Mouse (Mus musculus): ENCODE results near the gene Fbxl8. TPM values are rescaled to one million over a fixed set of nuclear protein-coding genes. Genes with fewer than 3 reads are reported as not detected.
A peak's percentile ranks its signal among the peaks of the same experiment; 100 is the strongest.

Gene Fbxl8
- polyA plus RNA-seq, 1 experiment from 2014 or later = 0.50 TPM

GRCm38 (mm10) chr8:105312891-105313481 lies 48.5 kb downstream of the Fbxl8 start:
- H3K27ac ChIP-seq (ENCODE audit: low read depth, low read length) = no peak overlapping the region
- H3K4me3 ChIP-seq (ENCODE audit: low read depth, low read length) = no peak overlapping the region
- 93% methylated on average over 8 of the region's 8 CpGs for WGBS
- ATAC-seq (no peak), DNase-seq (ENCODE audit: low spot score) (no peak)
- peaks cover 74% of the 10 kb centered on the region for H3K36me3 ChIP-seq (ENCODE audit: control insufficient read depth, insufficient read depth, low read length)
- no peaks in the 10 kb centered on the region for H3K27me3 ChIP-seq (replicated peaks; ENCODE audit: control insufficient read depth, insufficient read depth, low read length)
- H3K9ac ChIP-seq (ENCODE audit: low read length) = no peak overlapping the region
- H3K4me2 ChIP-seq (ENCODE audit: low read length) = no peak overlapping the region
- H3K4me1 ChIP-seq (ENCODE audit: control insufficient read depth, insufficient read depth, low read length) = no peaks in the 10 kb centered on the region
- no peaks in the 10 kb centered on the region for H3K9me3 ChIP-seq (replicated peaks; ENCODE audit: control insufficient read depth, low read length)

GRCm38 (mm10) chr8:105313622-105314402 lies 49.4 kb downstream of the Fbxl8 start:
- no peaks in the 10 kb centered on the region for H3K9me3 ChIP-seq (replicated peaks; ENCODE audit: control insufficient read depth, low read length)
- H3K4me2 ChIP-seq (ENCODE audit: low read length) = no peak overlapping the region
- DNase-seq (ENCODE audit: low spot score) (no peak), ATAC-seq (no peak)
- no peak overlapping the region for H3K27ac ChIP-seq (ENCODE audit: low read depth, low read length)
- WGBS = 87% methylated on average over 9 of the region's 9 CpGs
- H3K4me3 ChIP-seq (ENCODE audit: low read depth, low read length) = no peak overlapping the region
- no peak overlapping the region for H3K9ac ChIP-seq (ENCODE audit: low read length)
- peaks cover 72% of the 10 kb centered on the region for H3K36me3 ChIP-seq (ENCODE audit: control insufficient read depth, insufficient read depth, low read length)
- no peaks in the 10 kb centered on the region for H3K4me1 ChIP-seq (ENCODE audit: control insufficient read depth, insufficient read depth, low read length)
- H3K27me3 ChIP-seq (replicated peaks; ENCODE audit: control insufficient read depth, insufficient read depth, low read length) = no peaks in the 10 kb centered on the region

DNA sequence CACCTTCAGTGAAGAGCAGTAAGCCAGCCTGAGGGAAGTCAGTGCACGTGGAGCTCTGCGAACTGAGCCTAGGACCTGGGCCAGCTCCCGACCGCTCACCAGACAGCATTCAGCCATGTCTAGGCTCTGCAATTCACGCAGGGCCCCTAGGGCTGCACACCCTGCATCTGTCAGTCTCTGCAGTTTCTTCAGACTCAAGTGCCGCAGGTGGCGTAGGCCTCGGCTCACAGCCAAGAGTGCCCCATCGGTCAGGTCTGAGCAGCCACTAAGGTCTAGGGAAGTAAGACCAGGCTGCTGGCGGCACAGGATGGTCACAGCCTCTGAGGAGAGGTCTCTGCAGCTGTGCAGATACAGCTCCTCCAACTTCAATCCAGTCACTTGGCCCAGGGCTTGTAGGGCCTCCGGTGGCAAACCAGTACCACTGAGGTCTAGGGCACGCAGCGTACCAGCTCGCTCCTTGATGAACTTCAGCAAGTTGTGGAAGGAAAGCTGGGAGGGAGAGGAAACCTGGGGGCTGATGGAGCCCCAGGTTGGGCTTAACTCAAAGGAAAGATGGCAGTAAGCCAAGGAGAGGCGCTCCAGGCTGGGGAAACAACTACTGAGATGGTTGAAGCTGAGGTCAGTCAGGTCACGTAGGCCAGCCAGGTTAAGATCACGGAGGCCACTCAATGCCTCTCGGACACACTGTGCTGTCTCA lies 50.8 kb downstream of the Fbxl8 start:
- ATAC-seq (no peak), DNase-seq (ENCODE audit: low spot score) (no peak)

GRCm38 (mm10) chr8:105317941-105318340 lies 53.5 kb downstream of the Fbxl8 start:
- Histone ChIP-seq H3K27ac (ENCODE audit: low read depth, low read length) (no peak overlapping the region), H3K4me2 (ENCODE audit: low read length) (no peak overlapping the region), H3K36me3 (ENCODE audit: control insufficient read depth, insufficient read depth, low read length) (peaks cover 62% of the 10 kb centered on the region), H3K9ac (ENCODE audit: low read length) (no peak overlapping the region), H3K4me3 (ENCODE audit: low read depth, low read length) (no peak overlapping the region), H3K4me1 (ENCODE audit: control insufficient read depth, insufficient read depth, low read length) (no peaks in the 10 kb centered on the region), H3K27me3 (replicated peaks; ENCODE audit: control insufficient read depth, insufficient read depth, low read length) (no peaks in the 10 kb centered on the region), H3K9me3 (replicated peaks; ENCODE audit: control insufficient read depth, low read length) (no peaks in the 10 kb centered on the region)
- ATAC-seq = no peak
- WGBS = 94% methylated on average over 4 of the region's 4 CpGs
- DNase-seq (ENCODE audit: low spot score) = no peak

More for the DNA sequence above, 50.8 kb downstream of the Fbxl8 start:
- Histone ChIP-seq H3K4me2 (ENCODE audit: low read length) (no peak overlapping the region), H3K4me3 (ENCODE audit: low read depth, low read length) (no peak overlapping the region), H3K4me1 (ENCODE audit: control insufficient read depth, insufficient read depth, low read length) (no peaks in the 10 kb centered on the region), H3K9ac (ENCODE audit: low read length) (no peak overlapping the region), H3K36me3 (ENCODE audit: control insufficient read depth, insufficient read depth, low read length) (peaks cover 71% of the 10 kb centered on the region), H3K27me3 (replicated peaks; ENCODE audit: control insufficient read depth, insufficient read depth, low read length) (no peaks in the 10 kb centered on the region), H3K9me3 (replicated peaks; ENCODE audit: control insufficient read depth, low read length) (no peaks in the 10 kb centered on the region), H3K27ac (ENCODE audit: low read depth, low read length) (no peak overlapping the region)
- 89% methylated on average over 18 of the region's 18 CpGs for WGBS

DNA sequence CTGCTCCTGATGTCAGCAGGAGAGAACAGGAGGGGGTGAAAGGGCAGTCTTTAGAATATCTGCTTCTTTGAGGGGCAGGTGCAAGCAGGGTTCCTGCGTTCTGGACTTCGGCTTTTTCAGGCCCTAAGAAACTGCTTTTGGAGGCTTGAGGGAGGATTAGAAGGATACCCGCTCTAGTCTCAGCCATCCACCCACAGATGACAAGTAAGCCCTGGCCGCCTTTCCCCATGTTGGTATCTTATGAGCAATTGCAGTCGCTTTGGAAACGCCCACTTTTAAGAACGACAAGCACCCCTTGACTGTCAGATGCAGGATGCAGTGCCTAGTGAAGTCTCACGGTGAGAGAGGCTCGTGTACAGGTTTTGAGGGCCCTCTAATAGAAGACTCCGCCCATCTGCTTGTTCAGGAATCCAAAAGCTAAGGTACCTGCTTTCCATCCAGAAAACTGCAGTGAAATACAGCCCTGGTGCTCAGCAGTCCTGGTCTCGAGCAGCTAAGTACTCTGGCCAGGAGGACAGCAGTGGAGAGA lies 54.3 kb downstream of the Fbxl8 start:
- Histone ChIP-seq H3K4me1 (ENCODE audit: control insufficient read depth, insufficient read depth, low read length) (no peaks in the 10 kb centered on the region), H3K4me2 (ENCODE audit: low read length) (no peak overlapping the region), H3K27me3 (replicated peaks; ENCODE audit: control insufficient read depth, insufficient read depth, low read length) (no peaks in the 10 kb centered on the region), H3K36me3 (ENCODE audit: control insufficient read depth, insufficient read depth, low read length) (peaks cover 59% of the 10 kb centered on the region), H3K9ac (ENCODE audit: low read length) (no peak overlapping the region), H3K4me3 (ENCODE audit: low read depth, low read length) (no peak overlapping the region), H3K9me3 (replicated peaks; ENCODE audit: control insufficient read depth, low read length) (no peaks in the 10 kb centered on the region), H3K27ac (ENCODE audit: low read depth, low read length) (no peak overlapping the region)
- WGBS = 85% methylated on average over 11 of the region's 11 CpGs
- no peak for DNase-seq (ENCODE audit: low spot score)
- no peak for ATAC-seq

MicroRNAs encoded within 50 kb of the gene (microRNA counts, 519-probe panel; counts per million panel counts)
- 3,670 counts per million, percentile 37 among the panel's probes with 10 or more counts for microRNA mmu-miR-328

Small RNA genes lying within 50 kb of the gene (microRNA-seq; reads per million reads assigned to microRNA genes)
- gene Gm27320 (not detected), gene Mir328 (226 reads per million, percentile 67 among the genes with 10 or more reads in this experiment)

Other genes with a start within 250 kb of the Fbxl8 start
- not detected in 2 replicates for gene Ces3a, start 216.0 kb upstream of the Fbxl8 start, polyA plus RNA-seq (2014; fragmentation: Nextera tagmentation; extraction: Ambion mirVana)
- not detected in 2 replicates for gene Ces3b, start 180.9 kb upstream of the Fbxl8 start, polyA plus RNA-seq (2014; fragmentation: Nextera tagmentation; extraction: Ambion mirVana)
- 0.09 TPM in 1 of 2 replicates, not detected in the other for gene Ces4a, start 132.8 kb upstream of the Fbxl8 start, polyA plus RNA-seq (2014; fragmentation: Nextera tagmentation; extraction: Ambion mirVana)
- gene Cbfb, start 94.0 kb upstream of the Fbxl8 start, polyA plus RNA-seq (2014; fragmentation: Nextera tagmentation; extraction: Ambion mirVana) = 34.5 and 39.5 TPM in 2 replicates
- 35.4 and 38.9 TPM in 2 replicates for gene D230025D16Rik, start 39.5 kb upstream of the Fbxl8 start, polyA plus RNA-seq (2014; fragmentation: Nextera tagmentation; extraction: Ambion mirVana)
- 3.1 and 4.1 TPM in 2 replicates for gene B3gnt9, start 9.5 kb upstream of the Fbxl8 start, polyA plus RNA-seq (2014; fragmentation: Nextera tagmentation; extraction: Ambion mirVana)
- 14.8 and 21.8 TPM in 2 replicates for gene Tradd, start within 50 bp of the Fbxl8 start, polyA plus RNA-seq (2014; fragmentation: Nextera tagmentation; extraction: Ambion mirVana)
- gene Hsf4, start 5.2 kb downstream of the Fbxl8 start, polyA plus RNA-seq (2014; fragmentation: Nextera tagmentation; extraction: Ambion mirVana) = 0.14 and 0.37 TPM in 2 replicates
- 2.9 and 3.0 TPM in 2 replicates for gene Nol3, start 11.5 kb downstream of the Fbxl8 start, polyA plus RNA-seq (2014; fragmentation: Nextera tagmentation; extraction: Ambion mirVana)
- 67.9 and 69.5 TPM in 2 replicates for gene 4931428F04Rik, start 25.2 kb downstream of the Fbxl8 start, polyA plus RNA-seq (2014; fragmentation: Nextera tagmentation; extraction: Ambion mirVana)
- 8.3 and 8.8 TPM in 2 replicates for gene Exoc3l, start 31.5 kb downstream of the Fbxl8 start, polyA plus RNA-seq (2014; fragmentation: Nextera tagmentation; extraction: Ambion mirVana)
- 50.8 and 51.9 TPM in 2 replicates for gene E2f4, start 33.0 kb downstream of the Fbxl8 start, polyA plus RNA-seq (2014; fragmentation: Nextera tagmentation; extraction: Ambion mirVana)
- gene Elmo3, start 41.0 kb downstream of the Fbxl8 start, polyA plus RNA-seq (2014; fragmentation: Nextera tagmentation; extraction: Ambion mirVana) = 0.70 and 0.82 TPM in 2 replicates
- 0.67 and 0.93 TPM in 2 replicates for gene Lrrc29, start 61.6 kb downstream of the Fbxl8 start, polyA plus RNA-seq (2014; fragmentation: Nextera tagmentation; extraction: Ambion mirVana)
- 130 and 141 TPM in 2 replicates for gene Tmem208, start 61.7 kb downstream of the Fbxl8 start, polyA plus RNA-seq (2014; fragmentation: Nextera tagmentation; extraction: Ambion mirVana)
- gene Fhod1, start 83.3 kb downstream of the Fbxl8 start, polyA plus RNA-seq (2014; fragmentation: Nextera tagmentation; extraction: Ambion mirVana) = 0.39 and 0.48 TPM in 2 replicates
- 3.8 and 6.9 TPM in 2 replicates for gene Slc9a5, start 84.2 kb downstream of the Fbxl8 start, polyA plus RNA-seq (2014; fragmentation: Nextera tagmentation; extraction: Ambion mirVana)
- gene Plekhg4, start 108.6 kb downstream of the Fbxl8 start, polyA plus RNA-seq (2014; fragmentation: Nextera tagmentation; extraction: Ambion mirVana) = 1.1 and 1.2 TPM in 2 replicates
- 0.09 TPM in 1 of 2 replicates, not detected in the other for gene Kctd19, start 148.9 kb downstream of the Fbxl8 start, polyA plus RNA-seq (2014; fragmentation: Nextera tagmentation; extraction: Ambion mirVana)
- 0.22 and 0.43 TPM in 2 replicates for gene Lrrc36, start 148.9 kb downstream of the Fbxl8 start, polyA plus RNA-seq (2014; fragmentation: Nextera tagmentation; extraction: Ambion mirVana)
- gene Tppp3, start 206.9 kb downstream of the Fbxl8 start, polyA plus RNA-seq (2014; fragmentation: Nextera tagmentation; extraction: Ambion mirVana) = 49.2 and 57.0 TPM in 2 replicates
- 15.5 and 22.0 TPM in 2 replicates for gene Zdhhc1, start 232.3 kb downstream of the Fbxl8 start, polyA plus RNA-seq (2014; fragmentation: Nextera tagmentation; extraction: Ambion mirVana)